Mouse (Mus musculus): ENCODE results near the gene Eif5.
"Not testable (repeated sequence)": the region's sequence is repeated elsewhere in the genome, so short reads cannot be mapped to it uniquely, and the experiment has no call there.

Eif5 gene

GRCm38 (mm10) chr12:111524469-111524868, 13.3 kb upstream of the Eif5 start:
- DNase-seq (ENCODE audit: low read depth, low spot score): no peak

- no peak for DNase-seq (ENCODE audit: low read depth, low spot score)
Measured at GRCm38 (mm10) chr12:111524883-111525282, 12.9 kb upstream of the Eif5 start.

GRCm38 (mm10) chr12:111527643-111528281, 10.1 kb upstream of the Eif5 start:
- DNase-seq (ENCODE audit: low read depth, low spot score): no peak

GRCm38 (mm10) chr12:111529192-111529591, 8.6 kb upstream of the Eif5 start:
- no peak for DNase-seq (ENCODE audit: low read depth, low spot score)

GRCm38 (mm10) chr12:111533096-111533794, 4.6 kb upstream of the Eif5 start:
- DNase-seq (ENCODE audit: low read depth, low spot score): no peak

- no peak for DNase-seq (ENCODE audit: low read depth, low spot score)
Measured at GRCm38 (mm10) chr12:111535281-111535680, 2.5 kb upstream of the Eif5 start.

- no peak for DNase-seq (ENCODE audit: low read depth, low spot score)
Measured at GRCm38 (mm10) chr12:111535762-111536161, 2.1 kb upstream of the Eif5 start.

GRCm38 (mm10) chr12:111536746-111537145, 1.1 kb upstream of the Eif5 start:
- DNase-seq (ENCODE audit: low read depth, low spot score): no peak

GRCm38 (mm10) chr12:111537341-111537740, 475 bp upstream of the Eif5 start:
- DNase-seq (ENCODE audit: low read depth, low spot score): no peak

GRCm38 (mm10) chr12:111538292-111539040, 650 bp downstream of the Eif5 start:
- peak; percentile 55 for DNase-seq (ENCODE audit: low read depth, low spot score)

GRCm38 (mm10) chr12:111539041-111539345, 1.2 kb downstream of the Eif5 start:
- no peak for DNase-seq (ENCODE audit: low read depth, low spot score)

- no peak for DNase-seq (ENCODE audit: low read depth, low spot score)
Measured at GRCm38 (mm10) chr12:111547070-111547469, 9.3 kb downstream of the Eif5 start.

GRCm38 (mm10) chr12:111548555-111549289, 10.9 kb downstream of the Eif5 start:
- DNase-seq (ENCODE audit: low read depth, low spot score): no peak

GRCm38 (mm10) chr12:111550679-111551078, 12.9 kb downstream of the Eif5 start:
- DNase-seq (ENCODE audit: low read depth, low spot score): no peak

GRCm38 (mm10) chr12:111552342-111552741, 14.5 kb downstream of the Eif5 start:
- no peak for DNase-seq (ENCODE audit: low read depth, low spot score)

- no peak for DNase-seq (ENCODE audit: low read depth, low spot score)
Measured at GRCm38 (mm10) chr12:111555357-111555756, 17.5 kb downstream of the Eif5 start.

- DNase-seq (ENCODE audit: low read depth, low spot score): not testable (repeated sequence)
Measured at GRCm38 (mm10) chr12:111555893-111556292, 18.1 kb downstream of the Eif5 start.

- DNase-seq (ENCODE audit: low read depth, low spot score): no peak
Measured at GRCm38 (mm10) chr12:111557538-111557937, 19.7 kb downstream of the Eif5 start.

GRCm38 (mm10) chr12:111558655-111559054, 20.8 kb downstream of the Eif5 start:
- DNase-seq (ENCODE audit: low read depth, low spot score): no peak

GRCm38 (mm10) chr12:111559647-111560258, 21.9 kb downstream of the Eif5 start:
- no peak for DNase-seq (ENCODE audit: low read depth, low spot score)

- no peak for DNase-seq (ENCODE audit: low read depth, low spot score)
Measured at GRCm38 (mm10) chr12:111560286-111560685, 22.5 kb downstream of the Eif5 start.

Measured in forelimb bud, embryonic 11.5 days (tissue).